Mouse (Mus musculus) heart, postnatal 0 days (tissue): ENCODE measurements around the gene Gpc5. TPM values are rescaled to one million over a fixed set of nuclear protein-coding genes. Genes with fewer than 3 reads are reported as not detected.

ENCODE experiments used
- ATAC-seq: fragments of 200-750 bp; cut with Nextera tagmentation; 2 replicates; pipeline ENCODE4 v1.8.0; 2017; ENCODE audit warnings: low read depth, moderate number of reproducible peaks, moderate library complexity; ENCODE audit not compliant: insufficient read depth
- DNase-seq: peaks from one replicate; pipeline ENCODE4 v3.0.0-alpha.2; 2016; ENCODE audit warnings: low spot score
- H3K27ac ChIP-seq: fragments of 300-500 bp; sonication (generic); 2 replicates; pipeline ENCODE4 v1.5.1; 2014; ENCODE audit warnings: low read depth, mild to moderate bottlenecking
- H3K27me3 ChIP-seq: fragments of 300-500 bp; sonication (generic); 2 replicates; pipeline ENCODE4 v1.6.1; 2014; ENCODE audit warnings: low read length, mixed read lengths; ENCODE audit not compliant: control insufficient read depth, insufficient read depth
- H3K36me3 ChIP-seq: fragments of 300-500 bp; sonication (generic); replicated peaks from 2 replicates; pipeline ENCODE4 v1.6.1; 2014; ENCODE audit warnings: low read length, mixed read lengths; ENCODE audit not compliant: control insufficient read depth, insufficient read depth
- H3K4me1 ChIP-seq: fragments of 300-500 bp; sonication (generic); 2 replicates; pipeline ENCODE4 v1.6.1; 2014; ENCODE audit warnings: antibody characterized with exemption; ENCODE audit not compliant: control insufficient read depth, insufficient read depth
- H3K4me2 ChIP-seq: fragments of 300-500 bp; sonication (generic); 2 replicates; pipeline ENCODE4 v1.6.1; 2014; ENCODE audit warnings: low read depth, mild to moderate bottlenecking, low read length, moderate library complexity
- H3K4me3 ChIP-seq: fragments of 300-500 bp; sonication (generic); 2 replicates; pipeline ENCODE4 v1.5.1; 2014; ENCODE audit warnings: low read depth, low read length
- H3K9ac ChIP-seq: fragments of 300-500 bp; sonication (generic); replicated peaks from 2 replicates; pipeline ENCODE4 v1.6.1; 2014; ENCODE audit warnings: low read depth, low read length, mixed read lengths
- H3K9me3 ChIP-seq: fragments of 300-500 bp; sonication (generic); replicated peaks from 2 replicates; pipeline ENCODE4 v1.6.1; 2016; ENCODE audit warnings: low read length; ENCODE audit not compliant: control insufficient read depth
- CTCF ChIP-seq: IDR thresholded peaks from 2 replicates; pipeline ENCODE4 v1.5.1; 2016; ENCODE audit warnings: antibody characterized with exemption, control low read depth, low read depth
- EP300 ChIP-seq: IDR thresholded peaks from 2 replicates; pipeline ENCODE4 v1.6.1; 2016; ENCODE audit warnings: antibody characterized with exemption, low read depth
- WGBS: fragments of 180-500 bp; shearing (Covaris S2); extraction: QIAGEN DNeasy Blood & Tissue Kit; methylation state at CpG from one replicate; pipeline ENCODE4 v1.1.7; 2014; 5-methylcytosine and 5-hydroxymethylcytosine counted together
- polyA plus RNA-seq: library from polyadenylated mRNA; unstranded; fragments of >200 nt; fragmentation: Nextera tagmentation; extraction: Ambion mirVana; gene quantifications from 2 replicates; pipeline ENCODE4 v1.2.1, GENCODE M21; 2015
- total RNA-seq: library from RNA; depleted of rRNA; stranded (reverse); fragments of >200 nt; gene quantifications from 2 replicates; pipeline ENCODE4 v1.2.3, GENCODE M21; 2014; ENCODE audit warnings: low replicate concordance

Gpc5 gene
- total and polyA plus RNA-seq, 2 experiments from 2014 or later = not detected

DNA sequence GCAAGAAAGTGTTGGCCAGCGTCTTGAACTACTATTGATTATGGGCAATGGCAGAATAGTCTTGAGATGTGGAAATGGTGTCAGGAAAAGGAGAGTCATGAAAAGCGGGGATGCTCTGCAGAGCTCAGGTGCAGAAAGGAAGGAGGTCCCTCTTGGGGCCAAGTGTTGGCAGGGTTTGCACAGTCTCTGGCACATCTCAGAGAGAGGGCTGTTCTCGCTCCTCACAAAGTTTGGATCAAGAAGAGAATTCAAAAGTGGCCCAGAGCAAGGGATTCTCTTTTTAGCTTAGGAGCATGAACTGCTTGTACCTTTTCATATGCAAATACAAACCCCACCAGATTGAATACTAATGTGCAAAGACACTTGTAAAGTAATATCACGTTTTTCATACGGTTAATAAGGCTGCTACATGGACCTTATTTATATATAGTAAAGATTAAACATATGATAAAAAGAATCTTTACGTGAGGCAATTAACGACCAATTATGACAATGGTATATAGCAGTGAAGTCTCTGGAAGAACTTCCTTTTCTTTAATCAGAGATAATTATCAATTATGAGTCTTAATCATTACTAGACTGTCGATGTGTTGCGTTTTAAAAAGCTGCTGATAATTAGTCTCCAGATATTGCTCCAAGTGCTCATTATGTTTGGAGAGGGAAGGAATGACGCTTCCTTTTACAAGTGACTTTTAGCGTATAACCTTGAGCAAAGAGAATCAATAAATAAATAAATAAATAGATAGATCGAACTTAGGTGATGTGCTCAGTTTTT, 10.1 kb upstream of the Gpc5 start:
- Histone ChIP-seq H3K9me3 (no peaks in the 10 kb centered on the region), H3K4me3 (no peak overlapping the region), H3K9ac (no peak overlapping the region), H3K4me1 (no peaks in the 10 kb centered on the region), H3K36me3 (no peaks in the 10 kb centered on the region), H3K27ac (no peak overlapping the region), H3K27me3 (no peaks in the 10 kb centered on the region), H3K4me2 (no peak overlapping the region)
- TF ChIP-seq EP300 (no peak), CTCF (no peak)
- 78% methylated on average over 12 of the region's 12 CpGs for WGBS
- DNase-seq (no peak), ATAC-seq (no peak)

DNA sequence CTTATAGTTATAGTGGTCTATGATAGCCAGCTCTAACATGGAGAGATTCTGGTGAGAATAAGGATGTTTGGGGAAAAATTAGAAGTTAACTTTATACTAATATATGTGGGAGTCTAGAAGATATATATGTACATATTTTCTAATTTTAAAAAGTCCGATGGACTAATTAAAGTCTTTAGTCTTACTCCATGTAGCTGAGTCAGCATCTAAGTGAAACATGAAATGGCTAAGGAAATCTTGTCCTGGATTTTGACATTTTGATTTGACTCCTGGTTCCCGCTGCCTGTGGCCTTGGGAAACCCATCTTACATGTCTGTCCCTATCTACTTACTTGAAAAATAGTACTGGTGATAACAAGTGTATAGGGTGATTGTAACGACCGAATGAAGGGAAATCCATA, 1.5 kb upstream of the Gpc5 start:
- Histone ChIP-seq H3K9ac (no peak overlapping the region), H3K27me3 (peaks cover 34% of the 10 kb centered on the region), H3K9me3 (no peaks in the 10 kb centered on the region), H3K27ac (no peak overlapping the region), H3K36me3 (no peaks in the 10 kb centered on the region), H3K4me3 (no peak overlapping the region), H3K4me2 (no peak overlapping the region), H3K4me1 (no peaks in the 10 kb centered on the region)
- ATAC-seq (no peak), DNase-seq (no peak)
- TF ChIP-seq EP300 (no peak), CTCF (no peak)
- 89% methylated on average over 4 of the region's 4 CpGs for WGBS

DNA sequence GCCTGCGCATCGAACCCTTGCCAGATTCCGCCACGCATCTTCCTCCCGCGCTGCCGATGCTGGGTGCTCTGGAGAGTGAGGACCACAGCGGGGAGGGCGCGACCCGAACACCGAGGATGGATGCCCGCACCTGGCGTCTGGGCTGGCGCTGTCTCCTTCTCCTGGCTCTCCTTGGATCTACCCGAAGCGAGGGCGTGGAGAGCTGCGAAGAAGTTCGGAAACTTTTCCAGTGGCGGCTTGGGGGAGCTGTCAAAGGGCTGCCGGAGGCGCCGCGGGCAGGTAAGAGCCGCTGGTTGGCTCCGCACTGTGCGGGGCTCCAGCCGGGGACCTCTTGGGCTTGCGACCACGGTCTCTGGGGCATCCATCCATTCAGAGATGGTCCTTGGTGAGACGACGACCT, 495 bp downstream of the Gpc5 start:
- ATAC-seq = 0 out of 2 replicates have a peak, but pooled peaks have one; percentile 25
- Histone ChIP-seq H3K9ac (no peak overlapping the region), H3K27me3 (peaks cover 34% of the 10 kb centered on the region), H3K4me1 (no peaks in the 10 kb centered on the region), H3K4me3 (peak overlapping the region; percentile 52), H3K36me3 (no peaks in the 10 kb centered on the region), H3K27ac (no peak overlapping the region), H3K4me2 (peak overlapping the region; percentile 74), H3K9me3 (no peaks in the 10 kb centered on the region)
- TF ChIP-seq CTCF (no peak), EP300 (no peak)
- 1% methylated on average over 33 of the region's 33 CpGs for WGBS
- no peak for DNase-seq

DNA sequence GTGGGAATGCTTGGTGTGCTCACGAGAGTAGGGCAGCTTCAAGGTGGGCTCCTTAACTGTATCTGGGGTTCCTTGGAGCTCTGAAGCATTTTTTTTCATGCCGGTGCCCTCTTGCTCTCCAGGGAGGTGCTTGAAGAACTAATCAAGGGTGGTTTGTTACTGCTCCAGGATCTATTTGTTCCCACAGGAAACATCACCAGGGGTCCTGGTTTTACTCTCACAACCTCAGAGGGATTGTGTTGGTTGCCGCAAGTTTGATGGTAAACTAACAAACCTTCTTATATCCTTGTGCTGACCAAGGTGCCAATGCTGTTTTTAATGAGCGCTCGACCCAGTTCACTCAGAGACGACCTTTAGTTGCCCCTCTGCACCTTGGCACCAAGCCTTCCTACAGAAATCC, 937 bp downstream of the Gpc5 start:
- 24% methylated on average over 6 of the region's 6 CpGs for WGBS
- H3K4me2 ChIP-seq = peak overlapping the region; percentile 74
- H3K36me3 ChIP-seq = no peaks in the 10 kb centered on the region
- H3K27me3 ChIP-seq = peaks cover 34% of the 10 kb centered on the region
- ATAC-seq = no peak
- no peak for DNase-seq
- H3K4me3 ChIP-seq = peak overlapping the region; percentile 52; the same call in 1 of the 2 replicates
- TF ChIP-seq EP300 = no peak
- no peak for TF ChIP-seq CTCF
- H3K9ac ChIP-seq = no peak overlapping the region
- H3K27ac ChIP-seq = no peak overlapping the region
- no peaks in the 10 kb centered on the region for H3K9me3 ChIP-seq
- no peaks in the 10 kb centered on the region for H3K4me1 ChIP-seq

DNA sequence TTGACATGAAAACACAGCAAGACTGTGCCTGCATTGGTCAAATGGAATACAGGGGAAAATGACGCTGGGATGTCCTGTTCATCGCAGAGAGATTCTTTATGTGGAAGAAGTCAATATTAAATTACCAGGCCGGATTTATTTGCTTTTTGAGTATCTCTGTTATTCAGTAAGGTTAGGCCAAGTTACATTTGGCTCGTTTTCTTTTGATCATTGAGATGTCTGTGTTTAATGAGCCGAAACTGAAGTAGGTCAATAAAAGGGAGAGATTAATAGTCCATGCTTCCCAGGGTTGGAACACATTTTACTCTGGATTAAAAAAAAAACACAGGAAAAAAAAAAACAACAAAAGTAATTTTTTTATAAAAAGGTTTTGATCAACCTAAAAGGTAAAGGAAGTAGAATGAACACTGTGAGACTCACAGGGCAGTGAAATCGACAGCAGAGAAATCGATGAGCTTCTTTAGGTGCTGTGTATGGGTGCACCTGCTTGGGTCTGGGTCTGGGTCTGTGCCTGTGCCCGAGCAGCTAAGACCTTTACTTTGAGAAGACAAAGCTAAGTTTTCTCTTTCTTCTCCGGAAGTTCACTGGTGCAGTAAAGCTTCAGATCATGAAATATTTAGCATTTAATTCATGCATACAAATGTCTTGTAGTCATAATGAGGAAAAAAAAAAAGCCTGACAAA, 8.7 kb downstream of the Gpc5 start:
- TF ChIP-seq CTCF (no peak), EP300 (no peak)
- WGBS = 82% methylated on average over 9 of the region's 9 CpGs
- Histone ChIP-seq H3K4me2 (no peak overlapping the region), H3K27me3 (no peaks in the 10 kb centered on the region), H3K27ac (no peak overlapping the region), H3K4me3 (no peak overlapping the region), H3K9ac (no peak overlapping the region), H3K4me1 (no peaks in the 10 kb centered on the region), H3K36me3 (no peaks in the 10 kb centered on the region), H3K9me3 (no peaks in the 10 kb centered on the region)
- DNase-seq (no peak), ATAC-seq (no peak)
